Mouse (Mus musculus) adrenal gland, adult 18-20 months (tissue): ENCODE results near the gene Ppp1r9b. TPM values are rescaled to one million over a fixed set of nuclear protein-coding genes. Genes with fewer than 3 reads are reported as not detected.
"Not testable (repeated sequence)": the region's sequence is repeated elsewhere in the genome, so short reads cannot be mapped to it uniquely, and the experiment has no call there.

Source experiments
- DNase-seq, 2 experiments: peaks; one replicate each; pipeline ENCODE4 v3.0.0; 2021 to 2022; ENCODE audit warnings: low spot score in 2 of 2
- total RNA-seq, 2 experiments: library from RNA; stranded (reverse); gene quantifications; 1 replicate in 1 of 2; 2 replicates in 1 of 2; pipeline ENCODE4 v1.2.3; 2021

Ppp1r9b gene
- total RNA-seq, 2 experiments from 2014 or later: 107 to 115 TPM

DNA sequence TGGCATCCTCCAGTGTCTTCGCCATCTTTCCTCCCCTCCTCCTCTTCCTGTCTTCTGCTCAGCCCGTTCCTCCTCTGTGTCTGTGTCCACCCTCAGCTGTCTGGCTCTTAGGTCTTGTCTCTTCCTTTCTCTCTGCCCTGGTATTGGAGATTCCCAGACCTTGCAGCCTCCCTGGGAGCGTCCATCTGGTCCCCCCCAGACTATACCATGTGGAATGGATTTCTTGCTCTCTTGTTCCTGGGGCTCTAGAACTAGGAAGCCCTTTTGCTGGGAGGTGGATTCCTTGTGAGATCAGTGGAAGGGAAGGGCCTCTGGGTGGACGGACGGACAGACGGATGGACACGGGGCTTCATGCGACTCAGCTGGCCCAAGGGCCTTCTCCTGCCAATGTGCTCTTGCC lies 5.3 kb downstream of the Ppp1r9b start:
- no peak for DNase-seq

DNA sequence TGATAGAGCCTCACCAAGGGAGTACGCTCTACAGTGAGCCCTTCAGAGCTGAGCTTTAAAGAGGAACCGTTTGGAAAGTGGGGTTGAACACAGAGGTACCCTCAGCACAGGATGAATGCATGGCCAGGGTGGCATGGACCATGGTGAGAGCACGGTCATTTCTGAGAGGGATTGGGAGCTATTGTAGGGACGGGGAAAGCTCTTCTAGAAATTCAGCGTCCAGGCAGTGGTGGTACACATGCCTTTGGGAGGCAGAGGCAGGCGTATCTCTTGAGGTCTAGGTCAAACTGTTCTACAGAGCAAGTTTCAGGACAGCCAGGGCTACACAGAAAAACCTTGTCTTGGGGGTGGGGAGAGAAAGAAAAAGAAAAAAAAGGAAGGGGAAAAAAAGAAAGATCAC lies 6.1 kb downstream of the Ppp1r9b start:
- no peak for DNase-seq

DNA sequence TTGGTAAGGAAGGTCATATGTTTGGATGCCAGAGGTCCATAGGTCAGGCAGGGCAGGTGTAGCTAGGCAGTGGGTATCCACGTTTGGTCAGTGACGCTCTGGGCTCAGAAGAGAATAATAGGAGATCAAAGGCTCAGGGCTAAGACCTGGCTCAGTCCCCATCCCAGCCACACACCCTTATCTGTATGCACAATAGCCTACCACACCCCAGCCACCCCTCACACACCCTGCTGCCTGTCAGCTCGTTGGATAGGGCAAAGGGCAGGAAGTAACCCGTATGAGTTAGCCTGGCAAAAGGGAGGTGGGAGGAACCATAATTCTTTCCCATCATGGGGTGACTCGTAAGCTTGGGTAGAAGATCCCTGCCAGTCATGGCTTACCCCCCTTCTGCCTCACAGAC lies 6.8 kb downstream of the Ppp1r9b start:
- peak in 1 of 2 experiments; percentile 19 for DNase-seq

- peak in 1 of 2 experiments; percentile 28 for DNase-seq
Measured at GRCm38 (mm10) chr11:94998041-94998531, 7.3 kb downstream of the Ppp1r9b start.

DNA sequence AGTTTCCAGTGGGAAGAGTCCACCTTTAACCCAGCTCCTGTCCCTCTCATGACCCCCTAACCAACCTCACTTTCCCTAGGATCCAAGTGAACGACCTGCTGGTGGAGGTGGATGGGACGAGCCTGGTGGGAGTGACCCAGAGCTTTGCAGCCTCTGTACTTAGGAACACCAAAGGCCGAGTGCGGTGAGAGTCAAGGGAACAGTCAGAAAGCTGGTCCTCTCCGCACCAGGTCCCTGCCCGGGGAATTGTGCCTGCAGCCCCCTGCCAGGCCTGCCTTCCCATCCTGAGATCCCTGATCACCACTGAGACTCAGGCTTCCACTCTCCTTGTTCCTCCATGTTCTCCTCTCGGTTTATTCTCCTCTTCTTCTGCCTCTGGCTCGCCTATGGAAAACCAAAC lies 9.3 kb downstream of the Ppp1r9b start:
- peak in 1 of 2 experiments; percentile 22 for DNase-seq

DNA sequence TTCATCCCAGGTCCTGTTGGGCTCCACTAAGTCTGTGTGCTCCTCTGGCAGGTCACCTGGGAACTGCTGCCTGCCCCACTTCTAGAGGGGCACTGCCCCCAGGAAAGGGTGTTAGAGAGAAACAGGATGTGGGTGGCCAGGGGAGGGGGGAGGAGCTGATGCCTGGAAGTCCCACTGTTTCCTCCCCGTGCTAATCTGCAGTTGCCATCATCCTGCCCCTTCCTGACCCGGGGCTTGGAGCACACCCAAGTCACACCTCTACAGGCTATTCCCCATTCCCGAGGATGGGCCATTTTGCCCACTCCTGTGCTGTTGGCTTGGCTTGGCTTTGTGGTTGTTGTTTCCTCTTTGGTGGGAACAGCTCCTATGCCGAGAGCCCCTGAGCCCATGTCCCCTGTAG lies 9.7 kb downstream of the Ppp1r9b start:
- peak; percentile 39 to 45 for DNase-seq

- DNase-seq: peak; percentile 71
Measured at GRCm38 (mm10) chr11:95001058-95001457, 10.2 kb downstream of the Ppp1r9b start.

GRCm38 (mm10) chr11:95001584-95002347 lies 10.9 kb downstream of the Ppp1r9b start:
- peak in 1 of 2 experiments; percentile 28 for DNase-seq

GRCm38 (mm10) chr11:95002705-95003104 lies 11.9 kb downstream of the Ppp1r9b start:
- DNase-seq: peak in 1 of 2 experiments; percentile 19

- DNase-seq: peak in 1 of 2 experiments; percentile 21
Measured at GRCm38 (mm10) chr11:95004136-95004936, 13.5 kb downstream of the Ppp1r9b start.

- DNase-seq: no peak
Measured at GRCm38 (mm10) chr11:95004937-95005198, 14.0 kb downstream of the Ppp1r9b start.

GRCm38 (mm10) chr11:95006038-95006437 lies 15.2 kb downstream of the Ppp1r9b start:
- peak in 1 of 2 experiments; percentile 29 for DNase-seq

DNA sequence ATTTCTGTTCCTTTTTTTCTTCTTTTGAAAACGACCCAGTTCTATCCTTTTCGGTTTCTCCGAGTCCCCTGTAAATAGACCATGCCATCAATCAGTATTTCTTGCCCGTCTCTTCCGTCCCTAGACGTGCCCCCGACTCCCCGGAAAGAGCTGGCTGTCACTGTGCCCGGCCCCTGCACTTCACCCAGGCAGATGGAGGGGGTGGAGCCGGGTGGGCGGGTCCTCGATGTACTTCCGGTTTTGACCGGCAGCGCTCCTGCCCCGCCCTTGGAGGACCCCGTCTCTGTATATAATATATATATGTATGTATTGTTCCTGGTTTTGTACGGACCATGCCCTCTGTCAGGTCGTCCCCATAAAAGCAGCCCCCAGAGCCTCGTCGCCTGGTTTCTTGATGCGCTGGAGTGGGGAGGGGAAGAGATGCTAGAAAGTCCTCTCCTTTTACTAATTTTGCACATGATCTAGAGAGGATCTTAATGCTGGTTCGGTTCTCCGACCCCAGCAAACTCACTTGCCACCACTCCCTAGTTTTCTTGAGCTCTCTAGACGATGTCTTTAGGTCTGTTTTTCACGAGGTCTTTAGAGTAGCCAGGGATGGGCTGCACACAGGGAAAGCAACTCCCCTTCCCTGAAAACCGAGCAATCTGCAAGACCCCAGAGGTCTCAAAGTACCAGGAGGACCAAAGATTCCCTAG lies 15.8 kb downstream of the Ppp1r9b start:
- DNase-seq: peak; percentile 73 to 80

- DNase-seq: no peak
Measured at GRCm38 (mm10) chr11:95007418-95007817, 16.6 kb downstream of the Ppp1r9b start.

DNA sequence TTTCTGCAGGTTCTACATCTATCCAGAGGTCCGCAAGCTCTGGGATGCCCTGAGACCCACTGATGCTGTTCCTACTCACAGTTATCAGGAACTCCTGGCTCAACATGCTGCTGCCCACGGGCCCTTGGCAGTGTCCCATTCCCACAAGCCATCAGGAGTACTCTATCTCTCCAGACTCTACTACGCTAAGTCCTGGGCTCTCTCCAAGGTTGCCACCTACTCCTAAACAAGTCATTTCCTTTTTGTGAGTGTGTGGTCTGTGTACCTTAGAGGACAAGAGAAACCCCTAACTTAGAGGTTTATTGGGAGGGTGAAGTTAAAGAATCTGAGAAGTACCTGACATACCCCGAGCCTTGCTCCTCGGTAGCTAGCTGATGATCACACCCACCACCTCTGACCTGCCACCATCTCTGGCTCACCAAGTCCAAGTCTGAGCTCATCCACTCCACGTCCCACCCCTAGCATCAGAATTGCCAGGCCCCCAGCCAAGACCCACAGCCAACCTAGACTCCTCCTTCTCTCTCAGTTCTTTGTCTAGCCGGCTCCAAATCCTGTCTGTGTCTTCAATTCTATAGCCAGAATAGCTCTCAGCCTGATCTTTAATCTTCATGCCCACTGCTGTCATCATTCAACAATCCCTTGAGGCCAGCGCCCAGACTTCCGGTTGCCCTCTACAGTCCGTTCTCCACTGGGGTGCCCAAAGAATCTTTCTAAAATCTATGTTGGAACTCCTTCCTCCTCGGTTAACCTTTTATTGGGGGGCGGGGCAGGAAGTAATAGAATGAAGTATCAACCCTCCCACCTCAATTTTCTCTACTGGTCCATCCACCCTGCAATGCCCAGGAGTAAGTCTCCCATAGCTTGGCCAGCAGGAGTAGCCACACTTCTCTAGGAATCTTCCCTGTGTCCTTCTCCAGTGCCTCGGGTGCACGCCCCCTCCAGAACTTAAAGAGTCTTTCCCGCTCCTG lies 18.1 kb downstream of the Ppp1r9b start:
- DNase-seq: no peak

DNA sequence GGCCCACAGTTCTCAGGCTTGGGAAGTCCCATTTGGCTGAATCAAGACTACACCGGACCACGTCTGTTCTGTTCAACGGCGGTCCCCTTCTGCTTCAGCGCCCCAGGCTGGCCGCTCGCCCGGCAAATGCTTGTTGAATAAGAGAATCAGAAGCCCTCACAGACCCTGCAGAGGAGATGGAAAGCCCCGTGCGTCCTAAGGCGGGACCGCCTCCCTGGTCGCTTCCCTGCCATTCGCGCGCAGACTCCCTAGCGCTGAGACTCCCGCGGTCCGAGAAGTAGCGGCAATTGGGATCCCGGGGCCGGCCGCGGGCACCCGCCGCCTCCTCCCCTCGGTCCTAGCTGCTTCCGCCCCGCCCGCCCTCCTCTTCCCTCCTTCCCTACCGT lies 18.8 kb downstream of the Ppp1r9b start, which contains the start of gene Samd14:
TSS of gene Samd14 (plus strand) at position 251 of the 386 bp plus-strand sequence.
- no peak for DNase-seq

GRCm38 (mm10) chr11:95010141-95010739 lies 19.4 kb downstream of the Ppp1r9b start:
- no peak for DNase-seq

GRCm38 (mm10) chr11:95010841-95011403 lies 20.1 kb downstream of the Ppp1r9b start:
- DNase-seq: not testable (repeated sequence)

- no peak for DNase-seq
Measured at GRCm38 (mm10) chr11:95011416-95011815, 20.6 kb downstream of the Ppp1r9b start.

DNA sequence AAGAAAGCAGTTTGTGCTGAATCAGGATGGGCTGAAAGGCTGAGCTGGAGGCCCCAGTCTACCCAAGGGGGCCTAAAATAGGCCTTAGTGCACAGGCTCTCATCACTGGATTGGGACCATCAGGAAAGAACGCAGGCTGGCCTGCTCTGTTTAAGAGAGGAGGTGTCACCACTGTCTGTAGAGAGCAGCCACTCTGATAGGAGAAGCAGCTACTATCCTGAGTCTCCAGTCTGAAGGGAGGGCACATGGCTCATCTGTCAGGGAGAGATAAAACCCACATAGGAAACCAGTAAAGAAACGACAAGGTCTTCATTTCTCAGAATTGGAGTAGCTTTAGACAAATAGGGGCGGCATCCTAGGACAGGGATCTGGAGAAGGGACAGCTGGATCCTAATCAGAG lies 21.2 kb downstream of the Ppp1r9b start:
- no peak for DNase-seq
